Mouse (Mus musculus) induced T-regulatory cell, adult 2 months (primary cell): ENCODE results near the gene Kbtbd4.

Experiments
- DNase-seq: peaks from one replicate; pipeline ENCODE4 v3.0.0-alpha.2; 2012; ENCODE audit warnings: low read depth

Kbtbd4 gene

GRCm38 (mm10) chr2:90958856-90959255 is 54.3 kb downstream of the Kbtbd4 start:
- DNase-seq = no peak

DNA sequence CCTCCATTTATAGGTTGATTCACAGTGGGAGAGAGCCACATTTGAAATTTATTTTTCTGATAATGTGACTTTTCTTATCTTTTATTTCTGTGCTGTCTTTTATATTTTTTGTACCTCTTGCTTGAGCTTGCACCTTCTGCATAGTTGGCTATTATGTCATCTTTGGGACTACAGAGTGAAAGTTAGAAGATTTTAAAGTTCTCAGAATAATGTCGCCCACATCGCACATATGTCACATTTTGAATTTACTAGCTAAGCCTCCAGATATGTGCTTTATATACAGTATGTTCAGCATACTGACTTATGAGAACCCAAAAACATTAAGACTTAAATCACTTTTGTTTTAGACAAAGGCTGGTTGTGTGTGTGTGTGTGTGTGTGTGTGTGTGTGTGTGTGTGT is 55.5 kb downstream of the Kbtbd4 start:
- DNase-seq = no peak
